Mouse (Mus musculus): ENCODE data around the gene Erich2.

Gene Erich2

GRCm38 (mm10) chr2:70562611-70562980, 54.0 kb downstream of the Erich2 start:
- DNase-seq (ENCODE audit: low read depth), result no peak

- DNase-seq (ENCODE audit: low read depth), result no peak
Measured at GRCm38 (mm10) chr2:70562981-70563671, 54.5 kb downstream of the Erich2 start.

- DNase-seq (ENCODE audit: low read depth), result no peak
Measured at GRCm38 (mm10) chr2:70563721-70564645, 55.4 kb downstream of the Erich2 start.

GRCm38 (mm10) chr2:70564646-70565315, 56.2 kb downstream of the Erich2 start:
- no peak for DNase-seq (ENCODE audit: low read depth)

- DNase-seq (ENCODE audit: low read depth), result no peak
Measured at GRCm38 (mm10) chr2:70565651-70566602, 57.3 kb downstream of the Erich2 start.

GRCm38 (mm10) chr2:70566603-70566981, 58.0 kb downstream of the Erich2 start:
- DNase-seq (ENCODE audit: low read depth), result no peak

- DNase-seq (ENCODE audit: low read depth), result no peak
Measured at GRCm38 (mm10) chr2:70567071-70567681, 58.6 kb downstream of the Erich2 start.

GRCm38 (mm10) chr2:70567682-70568077, 59.1 kb downstream of the Erich2 start:
- DNase-seq (ENCODE audit: low read depth), result no peak

GRCm38 (mm10) chr2:70568198-70568941, 59.8 kb downstream of the Erich2 start:
- no peak for DNase-seq (ENCODE audit: low read depth)

- no peak for DNase-seq (ENCODE audit: low read depth)
Measured at GRCm38 (mm10) chr2:70571698-70572097, 63.1 kb downstream of the Erich2 start.

GRCm38 (mm10) chr2:70572251-70572650, 63.6 kb downstream of the Erich2 start:
- no peak for DNase-seq (ENCODE audit: low read depth)

- no peak for DNase-seq (ENCODE audit: low read depth)
Measured at GRCm38 (mm10) chr2:70573544-70574210, 65.1 kb downstream of the Erich2 start.

GRCm38 (mm10) chr2:70588200-70588599, 79.6 kb downstream of the Erich2 start:
- DNase-seq (ENCODE audit: low read depth), result no peak
